Mouse (Mus musculus) CH12.LX (cell line): ENCODE results near the gene Mtf1.

Experiments used
- BHLHE40 ChIP-seq: IDR thresholded peaks from 2 replicates; pipeline ENCODE4 v1.6.1; 2011; ENCODE audit warnings: mild to moderate bottlenecking, low read depth, low read length, improper control_type of control experiment
- EP300 ChIP-seq: IDR thresholded peaks from 2 replicates; pipeline ENCODE4 v1.6.1; 2011; ENCODE audit warnings: low read length, improper control_type of control experiment
- UBTF ChIP-seq: IDR thresholded peaks from 2 replicates; pipeline ENCODE4 v1.6.1; 2012; ENCODE audit warnings: low read depth, mild to moderate bottlenecking, inconsistent platforms, low read length, improper control_type of control experiment, moderate library complexity

DNA sequence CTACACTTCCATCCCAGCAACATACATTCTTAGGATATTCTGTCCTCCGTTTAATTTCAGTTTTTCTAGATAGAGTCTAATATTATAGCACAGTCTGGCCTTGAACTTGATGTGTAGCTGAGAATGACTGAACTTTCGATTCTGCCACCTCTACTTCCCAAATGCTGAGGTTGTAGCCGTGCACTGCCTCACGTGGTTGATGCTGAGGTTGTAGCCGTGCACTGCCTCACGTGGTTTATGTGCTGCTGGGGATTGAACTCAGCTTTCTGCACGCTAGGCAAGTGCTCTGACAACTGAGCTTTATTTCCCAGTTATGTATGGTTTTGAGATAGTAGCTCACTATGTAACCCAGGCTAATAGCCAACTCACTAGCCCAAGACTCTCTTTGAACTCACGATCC lies 5.8 kb upstream of the Mtf1 start:
- TF ChIP-seq BHLHE40 (no peak), EP300 (no peak), UBTF (no peak)
